Mouse (Mus musculus) embryonic fibroblast, embryonic 13.5 days (primary cell): ENCODE data around the gene Dydc1. TPM values are rescaled to one million over a fixed set of nuclear protein-coding genes. Genes with fewer than 3 reads are reported as not detected.

ENCODE experiments used
- H3K27ac ChIP-seq: 2 replicates; pipeline ENCODE4 v1.5.1; 2012; ENCODE audit warnings: low read length, control low read depth, inconsistent platforms; ENCODE audit not compliant: insufficient read depth
- H3K4me1 ChIP-seq: 2 replicates; pipeline ENCODE4 v1.6.1; 2011; ENCODE audit warnings: low read length; ENCODE audit not compliant: control insufficient read depth, insufficient read depth
- H3K4me3 ChIP-seq: 2 replicates; pipeline ENCODE4 v1.5.1; 2011; ENCODE audit warnings: mild to moderate bottlenecking, control low read depth, low read length; ENCODE audit not compliant: insufficient read depth
- CTCF ChIP-seq: IDR thresholded peaks from 2 replicates; pipeline ENCODE4 v1.5.1; 2011; ENCODE audit warnings: mild to moderate bottlenecking, control low read depth, low read length, moderate library complexity, borderline replicate concordance; ENCODE audit not compliant: insufficient read depth
- POLR2A ChIP-seq: IDR thresholded peaks from 2 replicates; pipeline ENCODE4 v1.6.1; 2011; ENCODE audit warnings: low read depth, mild to moderate bottlenecking, control low read depth, low read length, moderate library complexity
- polyA plus RNA-seq: library from polyadenylated mRNA; stranded (reverse); fragments of >200 nt; gene quantifications from 2 replicates; pipeline ENCODE4 v1.2.4, GENCODE M21; 2011; ENCODE audit warnings: low read depth; ENCODE audit not compliant: missing spikeins, insufficient read length

Gene Dydc1
- polyA plus RNA-seq, 1 experiment, result not detected

GRCm38 (mm10) chr14:41100712-41101111, 28.0 kb downstream of the Dydc1 start:
- Histone ChIP-seq H3K4me1 (no peaks in the 10 kb centered on the region), H3K27ac (no peak overlapping the region), H3K4me3 (no peak overlapping the region)
- TF ChIP-seq CTCF, result no peak
- no peak for TF ChIP-seq POLR2A

GRCm38 (mm10) chr14:41101242-41101641, 28.5 kb downstream of the Dydc1 start:
- Histone ChIP-seq H3K4me1 (no peaks in the 10 kb centered on the region), H3K27ac (no peak overlapping the region), H3K4me3 (no peak overlapping the region)
- TF ChIP-seq POLR2A (no peak), CTCF (no peak)

GRCm38 (mm10) chr14:41102269-41102668, 29.6 kb downstream of the Dydc1 start:
- no peak overlapping the region for H3K4me3 ChIP-seq
- no peaks in the 10 kb centered on the region for H3K4me1 ChIP-seq
- TF ChIP-seq POLR2A (no peak), CTCF (no peak)

GRCm38 (mm10) chr14:41104853-41105444, 32.2 kb downstream of the Dydc1 start, which contains the start of gene Mat1a:
Mat1a (plus strand) TSS chr14:41105035.
- Histone ChIP-seq H3K4me3 (no peak within 1 kb of the TSS), H3K4me1 (no peaks in the 10 kb centered on the region), H3K27ac (no peak within 1 kb of the TSS)
- TF ChIP-seq POLR2A, result no peak
- no peak for TF ChIP-seq CTCF

More at GRCm38 (mm10) chr14:41102269-41102668, 29.6 kb downstream of the Dydc1 start:
- H3K27ac ChIP-seq, result no peak overlapping the region

- H3K4me3 ChIP-seq, result no peak overlapping the region
- H3K4me1 ChIP-seq, result no peaks in the 10 kb centered on the region
- no peak overlapping the region for H3K27ac ChIP-seq
- TF ChIP-seq POLR2A, result no peak
- TF ChIP-seq CTCF, result no peak
Measured at GRCm38 (mm10) chr14:41111031-41111668, 38.4 kb downstream of the Dydc1 start.

GRCm38 (mm10) chr14:41112944-41113343, 40.2 kb downstream of the Dydc1 start:
- TF ChIP-seq POLR2A (no peak), CTCF (no peak)
- H3K4me1 ChIP-seq, result no peaks in the 10 kb centered on the region
- H3K27ac ChIP-seq, result no peak overlapping the region
- no peak overlapping the region for H3K4me3 ChIP-seq

GRCm38 (mm10) chr14:41116271-41116670, 43.6 kb downstream of the Dydc1 start:
- no peak for TF ChIP-seq POLR2A
- no peak overlapping the region for H3K4me3 ChIP-seq
- no peak overlapping the region for H3K27ac ChIP-seq
- no peaks in the 10 kb centered on the region for H3K4me1 ChIP-seq

- Histone ChIP-seq H3K4me1 (no peaks in the 10 kb centered on the region), H3K4me3 (no peak overlapping the region), H3K27ac (no peak overlapping the region)
- no peak for TF ChIP-seq CTCF
- no peak for TF ChIP-seq POLR2A
Measured at GRCm38 (mm10) chr14:41124683-41125082, 52.0 kb downstream of the Dydc1 start.

GRCm38 (mm10) chr14:41127997-41128396, 55.3 kb downstream of the Dydc1 start:
- TF ChIP-seq CTCF (no peak), POLR2A (no peak)
- Histone ChIP-seq H3K4me1 (no peaks in the 10 kb centered on the region), H3K27ac (no peak overlapping the region), H3K4me3 (no peak overlapping the region)

- H3K4me3 ChIP-seq, result no peak within 1 kb of the TSS
- H3K27ac ChIP-seq, result no peak within 1 kb of the TSS
- no peaks in the 10 kb centered on the region for H3K4me1 ChIP-seq
- TF ChIP-seq POLR2A (no peak), CTCF (no peak)
Measured at GRCm38 (mm10) chr14:41131540-41131939, 58.8 kb downstream of the Dydc1 start, which contains the start of gene Sftpa1. Sftpa1 (plus strand) TSS chr14:41131782.
